29 mouse cellular contexts compared by ENCODE assay signal in the genomic region with DNA sequence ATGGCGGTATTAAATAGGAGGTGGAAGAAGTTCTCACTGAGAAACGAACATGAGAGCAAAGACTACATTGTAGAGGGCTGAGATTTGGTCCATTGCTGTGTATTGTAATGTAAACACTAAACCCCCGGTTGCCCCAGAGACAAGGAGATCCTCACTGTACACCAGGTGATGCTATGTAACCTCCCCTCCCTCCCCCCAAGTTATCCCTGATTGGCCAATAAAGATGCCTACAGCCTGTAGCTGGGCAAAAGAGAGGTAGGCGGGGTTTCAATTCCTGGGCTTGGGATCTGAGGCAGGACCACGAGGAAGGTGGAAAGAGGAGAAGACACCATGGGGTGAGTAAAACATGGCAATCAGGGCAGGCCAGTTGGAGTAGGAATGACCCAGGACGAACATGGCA. TPM values are rescaled to one million over a fixed set of nuclear protein-coding genes. Genes with fewer than 3 reads are reported as not detected.
"Had no signal": no experiment of that assay in that cellular context is flagged by ENCODE, and none has a peak within 500 bp of the region (broad histone marks: within the 10 kb centered on the region; RNA-seq: fewer than 3 reads in every experiment).

No protein-coding gene starts in this region.

- H3K36me3 ChIP-seq: heart, embryonic 13.5 days; heart, embryonic 15.5 days; hindbrain, embryonic 13.5 days; hindbrain, embryonic 15.5 days; kidney, embryonic 15.5 days; limb, embryonic 13.5 days; limb, embryonic 15.5 days; liver, embryonic 12.5 days had no signal

- H3K9me3 ChIP-seq: heart, embryonic 15.5 days; hindbrain, embryonic 13.5 days; hindbrain, embryonic 15.5 days; kidney, embryonic 15.5 days; limb, embryonic 13.5 days; limb, embryonic 15.5 days; liver, embryonic 12.5 days had no signal

- H3K4me3 ChIP-seq: heart, embryonic 13.5 days; heart, embryonic 15.5 days; hindbrain, embryonic 13.5 days; hindbrain, embryonic 15.5 days; kidney, embryonic 15.5 days; limb, embryonic 13.5 days; limb, embryonic 15.5 days; liver, embryonic 12.5 days had no signal

- H3K4me1 ChIP-seq: heart, embryonic 13.5 days; heart, embryonic 15.5 days; hindbrain, embryonic 13.5 days; hindbrain, embryonic 15.5 days; kidney, embryonic 15.5 days; limb, embryonic 13.5 days; limb, embryonic 15.5 days; liver, embryonic 12.5 days had no signal

- DNase-seq: gastrocnemius, postnatal 14 days; gastrocnemius, postnatal 36 days; heart, postnatal 14 days; heart, postnatal 36 days; kidney, adult 11 months; kidney, adult 2 months; kidney, adult 9 months; kidney, postnatal 14 days; kidney, postnatal 36 days; layer of hippocampus, adult 9-11 months; layer of hippocampus, postnatal 36 days; left cerebral cortex, postnatal 4 days had no signal

- H3K27ac ChIP-seq: heart, embryonic 13.5 days; heart, embryonic 15.5 days; hindbrain, embryonic 13.5 days; hindbrain, embryonic 15.5 days; hindbrain, postnatal 0 days; kidney, embryonic 15.5 days; kidney, postnatal 0 days; limb, embryonic 13.5 days; limb, embryonic 15.5 days; liver, embryonic 12.5 days; liver, embryonic 14.5 days had no signal

- H3K27me3 ChIP-seq: hindbrain, embryonic 13.5 days; hindbrain, embryonic 15.5 days; kidney, embryonic 15.5 days; limb, embryonic 13.5 days; limb, embryonic 15.5 days had no signal

RNA-seq across cellular contexts. Expression of gene Gad1, which starts 2.2 kb away (rescaled TPM):
- total RNA-seq: hematopoietic stem cell, adult 5-6 weeks; liver, adult 2 months had no signal
- polyA plus RNA-seq: liver, adult 2 months had no signal

RNA-seq across cellular contexts. Expression of gene Erich2, which starts 42.1 kb away (rescaled TPM):
- total RNA-seq: gastrocnemius, adult 18-20 months; gastrocnemius, adult 8-10 months; gastrocnemius, postnatal 14 days; gastrocnemius, postnatal 36 days; heart, postnatal 36 days; liver, adult 2 months had no signal
- polyA plus RNA-seq: limb, embryonic 11.5 days; liver, adult 2 months; liver, embryonic 14.5 days; liver, embryonic 16.5 days had no signal
